Mouse (Mus musculus) thymus, adult 2 months (tissue): ENCODE measurements around the gene Clasp2. TPM values are rescaled to one million over a fixed set of nuclear protein-coding genes. Genes with fewer than 3 reads are reported as not detected.
"Not testable (repeated sequence)": the region's sequence is repeated elsewhere in the genome, so short reads cannot be mapped to it uniquely, and the experiment has no call there.

Source experiments
- DNase-seq: peaks from one replicate; pipeline ENCODE4 v3.0.0; 2021
- H3K27ac ChIP-seq: fragments of 200-500 bp; 2 replicates; pipeline ENCODE4 v1.5.1; 2012; ENCODE audit warnings: low read length, control low read depth; ENCODE audit not compliant: control insufficient read depth, insufficient read depth
- H3K27me3 ChIP-seq: fragments of 200-500 bp; 2 replicates; pipeline ENCODE4 v1.6.1; 2012; ENCODE audit warnings: mild to moderate bottlenecking, low read length, moderate library complexity, mixed read lengths; ENCODE audit not compliant: control insufficient read depth, insufficient read depth
- H3K36me3 ChIP-seq: fragments of 200-500 bp; 2 replicates; pipeline ENCODE4 v1.6.1; 2012; ENCODE audit warnings: mild to moderate bottlenecking, low read length, moderate library complexity; ENCODE audit not compliant: control insufficient read depth, insufficient read depth
- H3K4me1 ChIP-seq: fragments of 200-500 bp; replicated peaks from 2 replicates; pipeline ENCODE4 v1.6.1; 2012; ENCODE audit warnings: low read length; ENCODE audit not compliant: control insufficient read depth, insufficient read depth
- H3K4me3 ChIP-seq: fragments of 200-500 bp; 2 replicates; pipeline ENCODE4 v1.5.1; 2012; ENCODE audit warnings: mild to moderate bottlenecking, low read length, control low read depth, moderate library complexity; ENCODE audit not compliant: control insufficient read depth, insufficient read depth
- CTCF ChIP-seq: fragments of 200-500 bp; IDR thresholded peaks from 2 replicates; pipeline ENCODE4 v1.5.1; 2012; ENCODE audit warnings: mild to moderate bottlenecking, control low read depth, low read length, moderate library complexity, borderline replicate concordance; ENCODE audit not compliant: control insufficient read depth, poor library complexity, insufficient read depth; ENCODE audit errors: extremely low read depth
- POLR2A ChIP-seq: fragments of 200-500 bp; IDR thresholded peaks from 2 replicates; pipeline ENCODE4 v1.6.1; 2012; ENCODE audit warnings: mild to moderate bottlenecking, low read length, control low read depth, moderate library complexity; ENCODE audit not compliant: control insufficient read depth, poor library complexity, insufficient read depth; ENCODE audit errors: extremely low read depth
- WGBS: fragments of 180-500 bp; shearing (Covaris S2); methylation state at CpG from one replicate; pipeline ENCODE4 v1.1.7; 2018; 5-methylcytosine and 5-hydroxymethylcytosine counted together
- polyA plus RNA-seq: library from polyadenylated mRNA; depleted of rRNA; stranded (reverse); fragments of >200 nt; gene quantifications from 2 replicates; pipeline ENCODE4 v1.2.3, GENCODE M21; 2012

Clasp2 gene
- polyA plus RNA-seq, 1 experiment = 12.6 TPM

DNA sequence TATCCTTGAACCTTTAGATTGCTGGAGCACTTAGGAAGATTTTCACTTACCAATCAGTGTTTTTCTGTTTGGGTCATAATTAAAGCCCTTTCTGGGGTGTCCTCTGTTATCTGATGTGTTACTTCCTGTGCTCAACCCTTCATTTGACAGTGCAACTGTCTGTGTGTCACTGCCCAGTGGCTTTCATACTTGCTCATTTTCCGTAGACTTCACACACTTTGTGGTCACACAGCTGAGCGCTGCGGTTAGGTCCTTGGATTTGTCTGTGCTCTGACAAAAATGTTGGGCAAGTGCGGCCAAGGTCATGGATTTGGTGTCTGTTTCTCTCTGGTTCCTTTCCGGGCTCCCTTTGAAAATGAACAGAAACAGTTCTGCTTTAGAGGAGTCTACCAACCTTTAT lies 118.1 kb downstream of the Clasp2 start:
- 36% methylated on average over 5 of the region's 5 CpGs for WGBS
- Histone ChIP-seq H3K36me3 (peaks cover 8% of the 10 kb centered on the region), H3K4me3 (no peak overlapping the region), H3K27me3 (no peaks in the 10 kb centered on the region), H3K4me1 (peaks cover 4% of the 10 kb centered on the region; the same call in 1 of the 2 replicates), H3K27ac (no peak overlapping the region)
- no peak for TF ChIP-seq CTCF
- no peak for TF ChIP-seq POLR2A
- no peak for DNase-seq

DNA sequence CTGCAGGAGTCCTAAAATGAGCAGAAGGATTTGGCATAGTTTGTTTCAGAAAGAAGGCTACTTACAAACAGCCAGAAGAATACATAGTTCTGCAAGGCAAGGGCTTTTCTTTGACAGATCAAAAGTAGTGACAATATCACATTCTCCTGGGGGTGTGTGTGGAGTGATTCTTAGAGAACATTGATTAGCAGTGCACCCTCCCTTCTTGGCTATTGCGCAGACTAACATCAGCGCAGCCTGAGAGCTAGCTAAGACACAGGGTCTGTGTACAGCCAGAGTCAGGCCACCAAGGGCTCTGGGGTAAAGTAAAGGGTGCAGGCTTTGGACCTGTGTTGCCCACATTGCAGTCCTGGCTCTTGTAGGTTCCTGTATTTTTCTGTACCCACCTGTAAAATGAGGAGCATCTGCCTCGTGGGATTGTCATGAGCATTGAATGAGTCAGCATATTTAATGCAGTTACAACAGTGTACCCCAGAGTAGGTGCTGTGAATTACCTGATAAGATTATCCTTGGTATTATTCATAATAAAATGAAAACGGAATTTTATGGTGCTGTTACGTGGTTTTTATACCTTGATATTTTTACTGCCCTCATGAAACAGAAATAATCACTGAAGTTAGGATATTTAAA lies 122.2 kb downstream of the Clasp2 start:
- DNase-seq = no peak
- TF ChIP-seq CTCF = no peak
- no peak for TF ChIP-seq POLR2A
- WGBS = 85% methylated on average over 5 of the region's 5 CpGs
- Histone ChIP-seq H3K4me1 (peaks cover 2% of the 10 kb centered on the region; the same call in 1 of the 2 replicates), H3K4me3 (no peak overlapping the region), H3K27me3 (no peaks in the 10 kb centered on the region), H3K36me3 (peaks cover 9% of the 10 kb centered on the region; the same call in 1 of the 2 replicates), H3K27ac (no peak overlapping the region)

GRCm38 (mm10) chr9:113867951-113868350 lies 126.7 kb downstream of the Clasp2 start:
- no peak for DNase-seq
- no peak for TF ChIP-seq POLR2A
- Histone ChIP-seq H3K27ac (no peak overlapping the region), H3K27me3 (no peaks in the 10 kb centered on the region), H3K4me3 (no peak overlapping the region), H3K4me1 (no peaks in the 10 kb centered on the region), H3K36me3 (peaks cover 22% of the 10 kb centered on the region)
- WGBS = 95% methylated on average over 5 of the region's 5 CpGs

DNA sequence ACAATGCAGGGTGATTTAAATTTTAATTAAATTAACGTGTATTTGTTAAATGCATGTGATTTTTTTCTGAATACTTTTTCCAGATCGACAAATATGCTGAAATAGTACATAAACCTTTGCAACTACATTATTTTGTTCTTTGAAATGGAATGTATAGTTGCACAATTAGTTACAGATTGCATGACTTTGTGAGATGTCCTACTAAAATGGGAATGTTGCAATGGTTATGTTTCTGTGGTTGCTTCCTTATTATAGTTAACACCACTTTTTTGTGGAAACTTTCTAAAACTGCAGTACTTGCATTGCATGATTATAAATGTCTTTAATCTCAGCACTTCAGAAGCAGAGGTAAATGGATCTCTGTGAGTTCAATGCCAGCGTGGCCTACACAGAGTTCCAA lies 153.6 kb downstream of the Clasp2 start:
- 96% methylated on average over 3 of the region's 3 CpGs for WGBS
- Histone ChIP-seq H3K36me3 (peaks cover 9% of the 10 kb centered on the region; the same call in 1 of the 2 replicates), H3K4me3 (no peak overlapping the region), H3K4me1 (no peaks in the 10 kb centered on the region), H3K27me3 (no peaks in the 10 kb centered on the region), H3K27ac (no peak overlapping the region)
- no peak for DNase-seq
- no peak for TF ChIP-seq CTCF
- no peak for TF ChIP-seq POLR2A

DNA sequence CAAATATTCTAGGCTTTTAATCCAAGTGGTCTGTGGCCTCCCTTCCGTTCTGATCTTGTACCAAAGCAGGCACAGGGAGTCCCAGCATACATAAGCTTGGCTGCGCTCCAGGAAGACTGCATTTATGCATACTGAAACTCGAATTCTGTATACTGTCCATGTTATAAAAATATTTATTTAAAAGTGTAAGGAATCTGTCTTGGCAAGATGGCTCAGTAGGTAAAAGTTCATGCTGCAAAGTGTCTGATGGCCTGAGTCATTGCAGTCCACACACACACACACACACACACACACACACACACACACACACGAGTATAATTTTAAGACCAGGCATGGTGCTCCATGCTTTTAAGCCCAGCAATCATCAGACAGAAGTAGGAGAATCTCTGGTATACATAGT lies 161.9 kb downstream of the Clasp2 start:
- Histone ChIP-seq H3K4me3 (no peak overlapping the region), H3K36me3 (peaks cover 39% of the 10 kb centered on the region), H3K27ac (no peak overlapping the region), H3K27me3 (no peaks in the 10 kb centered on the region), H3K4me1 (no peaks in the 10 kb centered on the region)
- DNase-seq = no peak
- TF ChIP-seq CTCF = no peak
- 88% methylated on average over 4 of the region's 4 CpGs for WGBS

GRCm38 (mm10) chr9:113904315-113904714 lies 163.0 kb downstream of the Clasp2 start:
- not testable (repeated sequence) for DNase-seq, H3K27ac ChIP-seq, H3K4me1 ChIP-seq, H3K27me3 ChIP-seq, H3K4me3 ChIP-seq
- peaks cover 43% of the 10 kb centered on the region for H3K36me3 ChIP-seq
- WGBS = 99% methylated on average over 6 of the region's 6 CpGs

DNA sequence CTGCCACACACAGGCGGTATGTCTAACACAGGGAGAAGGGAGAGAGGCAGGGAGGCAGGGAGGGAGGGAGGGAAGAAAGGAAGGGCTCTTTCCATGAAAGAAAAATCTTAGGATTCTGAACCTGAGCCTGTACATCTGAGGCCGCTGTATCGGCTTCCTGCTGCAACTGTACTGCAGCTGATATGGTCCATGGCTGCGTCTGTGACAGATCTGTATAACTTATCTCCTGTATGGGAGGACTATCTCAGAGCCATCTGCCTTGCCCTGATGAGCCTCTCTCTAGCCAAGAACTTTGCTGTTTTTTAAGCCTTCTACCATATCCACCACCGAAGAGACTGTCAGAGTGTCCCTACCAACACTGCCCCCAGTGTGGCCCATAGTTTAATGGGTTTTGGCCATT lies 174.5 kb downstream of the Clasp2 start:
- no peak overlapping the region for H3K27ac ChIP-seq
- H3K4me3 ChIP-seq = no peak overlapping the region
- no peak for DNase-seq
- no peaks in the 10 kb centered on the region for H3K4me1 ChIP-seq
- H3K36me3 ChIP-seq = peaks cover 6% of the 10 kb centered on the region
- WGBS = 98% methylated on average over 5 of the region's 5 CpGs
- H3K27me3 ChIP-seq = no peaks in the 10 kb centered on the region
- TF ChIP-seq CTCF = no peak
- no peak for TF ChIP-seq POLR2A
